Comparison of ENCODE assay signal across 8 mouse cellular contexts in the genomic region with DNA sequence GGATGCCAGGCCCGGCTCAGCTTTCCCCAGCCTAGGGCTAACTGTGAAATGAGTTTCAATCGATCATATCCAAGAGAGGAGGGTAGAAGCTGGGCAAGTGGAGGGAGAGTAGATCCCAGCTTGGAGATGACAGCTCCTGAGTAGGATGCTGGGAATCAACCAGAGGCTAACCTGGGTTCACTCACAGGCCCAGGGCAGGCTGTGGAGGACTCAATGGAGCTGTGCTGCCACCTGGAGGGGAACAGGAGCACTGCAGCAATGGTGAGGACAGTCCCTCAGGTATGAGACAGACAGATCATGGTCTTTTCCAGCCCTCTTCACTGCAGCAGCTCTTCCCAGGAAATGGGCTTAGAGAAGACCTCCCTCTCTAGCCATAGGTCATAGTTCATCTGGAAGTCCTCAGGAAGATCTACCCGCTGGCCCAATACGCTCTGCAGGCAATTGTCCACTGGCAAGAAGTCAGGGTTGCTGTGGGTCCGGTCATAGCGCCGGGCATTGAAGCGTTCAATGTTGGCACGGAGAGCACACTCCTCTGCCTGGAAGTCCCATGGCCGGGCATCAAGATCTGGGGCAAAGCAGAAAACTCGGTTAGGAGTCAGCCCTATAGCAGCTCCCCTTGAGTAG. TPM values are rescaled to one million over a fixed set of nuclear protein-coding genes. Genes with fewer than 3 reads are reported as not detected.
DNase-seq lines count a peak whose midpoint lies in the region; ATAC-seq lines count a peak whose summit lies in the region.

No protein-coding gene starts in this region.

- no peak overlapping the region for H3K4me2 ChIP-seq in midbrain, embryonic 13.5 days (replicated peaks)

- no peak overlapping the region for H3K27ac ChIP-seq in midbrain, embryonic 13.5 days

- DNase-seq in urinary bladder, postnatal 14 days (ENCODE audit: low spot score): peak; percentile 65
- DNase-seq in urinary bladder, adult 2 months (ENCODE audit: low spot score): no peak
- peak; percentile 91 to 92 for DNase-seq in cerebellum, postnatal 10 days
- DNase-seq in frontal cortex, postnatal 36 days (ENCODE audit: low spot score in 2 of 2): peak; percentile 58 to 73
- peak; percentile 84 for DNase-seq in kidney, adult 11 months
- DNase-seq in left cerebral cortex, postnatal 4 days: peak; percentile 82
- peak; percentile 64 to 80 for DNase-seq in spleen, postnatal 10 days (ENCODE audit: low spot score in 2 of 2)

- WGBS in midbrain, embryonic 13.5 days: 90% methylated on average over 11 of the region's 11 CpGs

- H3K27me3 ChIP-seq in midbrain, embryonic 13.5 days: no peaks in the 10 kb centered on the region

- no peaks in the 10 kb centered on the region for H3K9me3 ChIP-seq in midbrain, embryonic 13.5 days

- intact Hi-C loops in left cerebral cortex, postnatal 4 days (cut with DNase I): no loop called here

- peak; percentile 53; the same call in 1 of the 2 replicates for ATAC-seq in midbrain, embryonic 13.5 days

- 0 out of 2 replicates have a peak, but pooled peaks cover 2% of the 10 kb centered on the region for H3K4me1 ChIP-seq in midbrain, embryonic 13.5 days (replicated peaks)

- H3K4me3 ChIP-seq in midbrain, embryonic 13.5 days (replicated peaks): no peak overlapping the region

- no peak overlapping the region for H3K9ac ChIP-seq in midbrain, embryonic 13.5 days (replicated peaks)

- H3K36me3 ChIP-seq in midbrain, embryonic 13.5 days: peaks cover 80% of the 10 kb centered on the region

RNA-seq across cellular contexts. Expression of gene Gm10961, which starts 18.1 kb away (rescaled TPM):
- polyA plus RNA-seq in urinary bladder, adult 2 months (2012; rRNA removed): not detected in 2 replicates
- total RNA-seq in left cerebral cortex, postnatal 4 days (2021): not detected
- polyA plus RNA-seq in midbrain, embryonic 13.5 days (2015; fragmentation: Nextera tagmentation; extraction: Ambion mirVana): not detected in 2 replicates

RNA-seq across cellular contexts. Expression of gene Alx3, which starts 18.2 kb away (rescaled TPM):
- polyA plus RNA-seq in urinary bladder, adult 2 months (2012; rRNA removed): not detected in 2 replicates
- 1 to 10 TPM; 1.7 to 1.9 TPM for total RNA-seq in left cerebral cortex, postnatal 4 days (2021)
- polyA plus RNA-seq in midbrain, embryonic 13.5 days (2015; fragmentation: Nextera tagmentation; extraction: Ambion mirVana): 0.49 and 1.2 TPM in 2 replicates

RNA-seq across cellular contexts. Expression of gene Strip1, which starts 18.5 kb away (rescaled TPM):
- polyA plus RNA-seq in urinary bladder, adult 2 months (2012; rRNA removed): 33.4 and 37.7 TPM in 2 replicates
- total RNA-seq in left cerebral cortex, postnatal 4 days (2021): 100 to 1,000 TPM; 114 to 120 TPM
- polyA plus RNA-seq in midbrain, embryonic 13.5 days (2015; fragmentation: Nextera tagmentation; extraction: Ambion mirVana): 152 and 156 TPM in 2 replicates

RNA-seq across cellular contexts. Expression of gene Ubl4b, which starts 58.1 kb away (rescaled TPM):
- polyA plus RNA-seq in urinary bladder, adult 2 months (2012; rRNA removed): not detected in 2 replicates
- total RNA-seq in left cerebral cortex, postnatal 4 days (2021): under 1 TPM in 1 of 2 experiments, not detected in 1; 0.58 TPM
- polyA plus RNA-seq in midbrain, embryonic 13.5 days (2015; fragmentation: Nextera tagmentation; extraction: Ambion mirVana): not detected in 2 replicates
